ENCODE assay signal across 23 mouse cellular contexts in genomic region chr11:66359811-66360210, GRCm38 (mm10).
DNase-seq lines count a peak whose midpoint lies in the region; TF ChIP-seq lines count a peak whose summit lies in the region.
"Had no signal": no experiment of that assay in that cellular context is flagged by ENCODE, and none has a peak within 500 bp of the region (broad histone marks: within the 10 kb centered on the region; RNA-seq: fewer than 3 reads in every experiment).

No protein-coding gene starts in this region.

- peak overlapping the region; percentile 46; the same call in 1 of the 2 replicates for H3K27ac ChIP-seq in layer of hippocampus, adult 2 months
- peak overlapping the region; percentile 81 for H3K27ac ChIP-seq in embryonic fibroblast, embryonic 13.5 days (ENCODE audit: insufficient read depth, low read length)
- H3K27ac ChIP-seq: forebrain, embryonic 12.5 days; forebrain, embryonic 15.5 days; heart, embryonic 15.5 days; hindbrain, embryonic 12.5 days; hindbrain, embryonic 15.5 days had no signal

- no peak for TF ChIP-seq POLR2A in embryonic fibroblast, embryonic 13.5 days (IDR thresholded peaks at IDR 0.05; ENCODE audit: low read depth, low read length)

- H3K4me1 ChIP-seq in embryonic fibroblast, embryonic 13.5 days (ENCODE audit: control insufficient read depth, insufficient read depth, low read length): peaks cover 4% of the 10 kb centered on the region
- H3K4me1 ChIP-seq: forebrain, embryonic 12.5 days; forebrain, embryonic 15.5 days; heart, embryonic 12.5 days; heart, embryonic 15.5 days; hindbrain, embryonic 12.5 days; hindbrain, embryonic 15.5 days had no signal

- TF ChIP-seq CTCF in layer of hippocampus, adult 2 months (conservative IDR thresholded peaks at IDR 0.05): no peak
- no peak for TF ChIP-seq CTCF in embryonic fibroblast, embryonic 13.5 days (IDR thresholded peaks at IDR 0.05; ENCODE audit: borderline replicate concordance, insufficient read depth, low read length)

- DNase-seq in adrenal gland, adult 2 months: peak; percentile 21
- no peak for DNase-seq in adrenal gland, postnatal 14 days
- peak in 1 of 2 experiments; percentile 7 for DNase-seq in layer of hippocampus, adult 2 months (ENCODE audit: low spot score in 2 of 2)
- no peak for DNase-seq in layer of hippocampus, adult 8-10 months (ENCODE audit: low spot score in 2 of 2)
- peak; percentile 35 for DNase-seq in Muller cell, postnatal 12 days (ENCODE audit: inconsistent ontology term)
- no peak for DNase-seq in urinary bladder, postnatal 36 days (ENCODE audit: low spot score in 2 of 2)
- no peak for DNase-seq in thymus, postnatal 0 days (ENCODE audit: low spot score)
- DNase-seq: B cell, adult 2 months; cerebellum, adult 11 months; cerebellum, adult 2 months; cerebellum, adult 9-11 months; cerebellum, postnatal 36 days; gastrocnemius, postnatal 25 days; heart, adult 18-20 months; heart, postnatal 14 days; kidney, adult 2 months had no signal

- no peak overlapping the region for H3K4me3 ChIP-seq in layer of hippocampus, adult 2 months
- no peak overlapping the region for H3K4me3 ChIP-seq in embryonic fibroblast, embryonic 13.5 days (ENCODE audit: insufficient read depth, low read length)
- H3K4me3 ChIP-seq: forebrain, embryonic 12.5 days; forebrain, embryonic 15.5 days; heart, embryonic 12.5 days; heart, embryonic 15.5 days; hindbrain, embryonic 12.5 days; hindbrain, embryonic 15.5 days had no signal

Comparison
In these comparisons a context has a peak if more than half of its experiments do, and no peak if none do; other contexts are left out.
1. DNase-seq: peak in adrenal gland, adult 2 months (single experiment) and Muller cell, postnatal 12 days (single experiment); none in adrenal gland, postnatal 14 days (single experiment), layer of hippocampus, adult 8-10 months (0 of 2), urinary bladder, postnatal 36 days (0 of 2) and thymus, postnatal 0 days (single experiment).